Mouse (Mus musculus) hindbrain, embryonic 12.5 days (tissue): ENCODE measurements around the gene 0610030E20Rik. TPM values are rescaled to one million over a fixed set of nuclear protein-coding genes. Genes with fewer than 3 reads are reported as not detected.

Source experiments
- ATAC-seq: fragments of 200-750 bp; cut with Nextera tagmentation; 2 replicates; pipeline ENCODE4 v1.8.0; 2017; ENCODE audit warnings: moderate TSS enrichment; ENCODE audit not compliant: low FRiP score
- H3K27ac ChIP-seq: fragments of 300-500 bp; sonication (generic); 2 replicates; pipeline ENCODE4 v1.5.1; 2016; ENCODE audit warnings: mild to moderate bottlenecking
- H3K27me3 ChIP-seq: fragments of 300-500 bp; sonication (generic); 2 replicates; pipeline ENCODE4 v1.6.1; 2016; ENCODE audit warnings: mild to moderate bottlenecking
- H3K36me3 ChIP-seq: fragments of 300-500 bp; sonication (generic); 2 replicates; pipeline ENCODE4 v1.6.1; 2016; ENCODE audit warnings: mild to moderate bottlenecking
- H3K4me1 ChIP-seq: fragments of 300-500 bp; sonication (generic); 2 replicates; pipeline ENCODE4 v1.6.1; 2016
- H3K4me2 ChIP-seq: fragments of 300-500 bp; sonication (generic); replicated peaks from 2 replicates; pipeline ENCODE4 v1.6.1; 2016; ENCODE audit warnings: mild to moderate bottlenecking
- H3K4me3 ChIP-seq: fragments of 300-500 bp; sonication (generic); 2 replicates; pipeline ENCODE4 v1.5.1; 2016; ENCODE audit warnings: mild to moderate bottlenecking
- H3K9ac ChIP-seq: fragments of 300-500 bp; sonication (generic); 2 replicates; pipeline ENCODE4 v1.6.1; 2016; ENCODE audit warnings: mild to moderate bottlenecking, moderate library complexity
- H3K9me3 ChIP-seq: fragments of 300-500 bp; sonication (generic); replicated peaks from 2 replicates; pipeline ENCODE4 v1.6.1; 2016; ENCODE audit warnings: mild to moderate bottlenecking
- WGBS: fragments of 180-500 bp; shearing (Covaris S2); methylation state at CpG from one replicate; pipeline ENCODE4 v1.1.7; 2016; 5-methylcytosine and 5-hydroxymethylcytosine counted together
- polyA plus RNA-seq: library from polyadenylated mRNA; unstranded; fragments of >200 nt; fragmentation: Nextera tagmentation; extraction: Ambion mirVana; gene quantifications from 2 replicates; pipeline ENCODE4 v1.2.1, GENCODE M21; 2016

Gene 0610030E20Rik
- polyA plus RNA-seq, 1 experiment from 2014 or later, result 28.2 TPM

DNA sequence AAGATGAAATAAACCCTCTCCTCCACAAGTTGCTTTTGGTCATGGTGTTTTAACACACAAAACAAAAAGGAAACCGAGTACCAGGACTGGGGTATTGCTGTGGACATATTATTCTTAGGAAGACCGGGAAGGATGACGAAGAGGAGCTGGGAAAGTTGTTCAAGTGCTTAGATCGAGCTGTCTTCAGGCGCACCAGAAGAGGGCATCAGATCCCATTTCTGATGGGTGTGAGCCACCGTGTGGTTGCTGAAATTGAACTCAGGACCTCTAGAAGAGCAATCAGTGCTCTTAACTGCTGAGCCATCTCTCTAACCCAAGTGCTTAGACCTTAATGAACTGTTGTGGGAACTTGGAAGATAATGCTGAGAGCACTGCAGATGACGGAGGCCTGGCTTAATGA is 16.9 kb downstream of the 0610030E20Rik start:
- Histone ChIP-seq H3K4me1 (peaks cover 20% of the 10 kb centered on the region), H3K27ac (no peak overlapping the region), H3K9ac (no peak overlapping the region), H3K4me3 (no peak overlapping the region), H3K36me3 (peaks cover 12% of the 10 kb centered on the region), H3K27me3 (no peaks in the 10 kb centered on the region), H3K4me2 (no peak overlapping the region), H3K9me3 (no peaks in the 10 kb centered on the region)
- WGBS, result 39% methylated on average over 7 of the region's 7 CpGs
- no peak for ATAC-seq

DNA sequence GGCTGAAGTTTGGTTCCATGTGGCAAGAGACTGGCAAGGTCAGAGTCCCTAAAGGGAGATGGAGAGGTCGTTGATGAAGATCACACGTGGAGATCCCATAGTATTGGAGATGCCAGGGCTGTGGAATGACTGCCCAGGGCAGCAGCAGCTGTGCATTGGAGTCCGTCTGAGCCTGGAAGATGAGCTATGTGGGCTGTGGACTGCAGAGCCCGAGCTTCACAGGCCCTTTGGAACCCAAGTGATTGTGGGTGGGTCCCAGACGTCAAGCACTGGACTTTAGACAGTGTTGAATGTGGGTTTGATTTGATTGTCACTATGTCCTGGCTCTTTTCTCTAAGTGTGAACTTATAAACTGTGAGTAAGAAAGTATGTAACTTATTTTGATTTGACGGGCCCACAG is 17.9 kb downstream of the 0610030E20Rik start:
- H3K36me3 ChIP-seq, result 0 out of 2 replicates have a peak, but pooled peaks cover 4% of the 10 kb centered on the region
- peaks cover 20% of the 10 kb centered on the region for H3K4me1 ChIP-seq
- H3K27me3 ChIP-seq, result no peaks in the 10 kb centered on the region
- no peak overlapping the region for H3K27ac ChIP-seq
- 78% methylated on average over 6 of the region's 6 CpGs for WGBS
- no peak for ATAC-seq
- no peak overlapping the region for H3K4me3 ChIP-seq
- H3K9me3 ChIP-seq, result no peaks in the 10 kb centered on the region
- H3K9ac ChIP-seq, result no peak overlapping the region
- H3K4me2 ChIP-seq, result no peak overlapping the region

DNA sequence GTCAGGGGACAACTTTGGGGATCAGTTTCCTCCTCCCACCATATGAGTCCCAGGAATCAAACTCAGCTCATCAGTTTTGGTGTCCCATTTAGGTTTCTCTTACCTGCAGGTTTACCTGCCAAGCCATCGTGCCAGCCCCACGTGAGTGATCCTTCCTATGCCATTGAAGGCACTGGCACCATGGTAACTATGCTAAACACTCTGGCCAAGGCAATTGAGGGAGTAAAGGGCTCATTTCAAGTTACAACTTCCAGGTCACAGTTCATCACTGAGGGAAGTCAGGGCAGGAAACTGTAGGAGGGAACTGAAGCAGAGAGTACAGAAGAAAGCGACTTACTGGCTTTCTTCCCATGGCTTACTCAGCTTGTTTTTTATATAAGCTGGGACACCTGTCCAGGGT is 19.2 kb downstream of the 0610030E20Rik start:
- no peak overlapping the region for H3K27ac ChIP-seq
- H3K4me3 ChIP-seq, result no peak overlapping the region
- H3K9me3 ChIP-seq, result no peaks in the 10 kb centered on the region
- no peak overlapping the region for H3K9ac ChIP-seq
- no peaks in the 10 kb centered on the region for H3K27me3 ChIP-seq
- ATAC-seq, result no peak
- H3K4me1 ChIP-seq, result peaks cover 14% of the 10 kb centered on the region
- H3K36me3 ChIP-seq, result no peaks in the 10 kb centered on the region
- WGBS, result 71% methylated on average over 3 of the region's 3 CpGs
- H3K4me2 ChIP-seq, result no peak overlapping the region

DNA sequence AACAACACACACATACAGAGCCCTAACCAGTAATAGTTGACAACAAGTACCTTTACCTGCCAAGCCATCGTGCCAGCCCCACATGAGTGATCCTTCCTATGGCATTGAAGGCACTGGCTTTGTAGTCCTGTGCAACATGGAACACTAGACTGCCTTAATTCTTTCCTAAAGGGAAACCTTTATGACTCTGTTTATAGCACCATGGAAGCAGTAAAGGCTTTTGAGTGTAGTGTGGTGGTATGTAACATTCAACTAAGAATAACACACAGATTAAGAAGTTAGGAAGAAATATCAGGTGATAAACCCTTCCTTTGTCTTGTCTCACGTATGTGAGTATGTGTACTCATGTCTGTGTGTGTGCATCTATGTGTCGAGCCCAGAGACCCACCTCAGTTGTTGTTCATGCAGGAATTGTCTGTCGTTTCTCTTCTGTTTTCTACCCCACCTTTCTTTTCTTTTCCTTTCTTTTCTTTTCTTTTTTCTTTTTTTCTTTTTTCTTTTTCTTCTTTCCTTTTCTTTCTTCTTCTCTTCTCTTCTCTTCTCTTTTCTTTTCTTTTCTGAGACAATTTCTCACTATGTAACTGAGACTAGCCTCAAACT is 19.8 kb downstream of the 0610030E20Rik start, which contains the start of gene Rnf181:
TSS of gene Rnf181 (minus strand) at position 113 of the 600 bp plus-strand sequence.
- Histone ChIP-seq H3K9me3 (no peaks in the 10 kb centered on the region), H3K36me3 (no peaks in the 10 kb centered on the region), H3K27ac (no peak within 1 kb of the TSS), H3K9ac (no peak within 1 kb of the TSS), H3K27me3 (no peaks in the 10 kb centered on the region), H3K4me3 (no peak within 1 kb of the TSS), H3K4me1 (peaks cover 10% of the 10 kb centered on the region), H3K4me2 (no peak within 1 kb of the TSS)
- 71% methylated on average over 4 of the region's 4 CpGs for WGBS
- ATAC-seq, result no peak

DNA sequence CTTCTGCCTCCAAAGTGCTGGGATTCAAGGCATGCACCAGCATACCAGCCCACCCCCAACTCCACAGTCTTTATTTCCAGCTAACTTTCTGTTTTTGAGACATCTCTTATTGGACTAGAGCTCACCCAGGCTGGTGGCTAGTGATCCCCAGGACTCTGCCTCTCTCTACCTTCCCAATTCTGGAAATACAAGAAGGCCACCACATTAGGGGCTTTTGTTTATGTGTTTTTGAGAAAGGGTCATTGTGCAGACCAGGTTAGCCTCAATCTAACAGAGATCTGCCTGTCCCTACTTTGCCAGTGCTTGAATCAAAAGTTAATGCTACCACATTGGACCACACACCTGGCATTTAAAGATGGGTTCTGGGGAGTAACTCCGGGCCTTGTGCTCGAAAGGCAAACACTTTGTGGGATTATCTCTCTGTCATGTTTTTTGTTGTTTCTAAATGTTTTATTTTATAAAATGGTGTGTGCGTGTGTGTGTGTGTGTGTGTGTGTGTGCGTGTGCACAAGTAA is 20.4 kb downstream of the 0610030E20Rik start:
- H3K36me3 ChIP-seq, result no peaks in the 10 kb centered on the region
- H3K4me1 ChIP-seq, result peaks cover 10% of the 10 kb centered on the region
- WGBS, result 76% methylated on average over 4 of the region's 4 CpGs
- no peak overlapping the region for H3K4me2 ChIP-seq
- H3K27ac ChIP-seq, result no peak overlapping the region
- no peaks in the 10 kb centered on the region for H3K9me3 ChIP-seq
- no peaks in the 10 kb centered on the region for H3K27me3 ChIP-seq
- no peak overlapping the region for H3K4me3 ChIP-seq
- no peak overlapping the region for H3K9ac ChIP-seq
- no peak for ATAC-seq

DNA sequence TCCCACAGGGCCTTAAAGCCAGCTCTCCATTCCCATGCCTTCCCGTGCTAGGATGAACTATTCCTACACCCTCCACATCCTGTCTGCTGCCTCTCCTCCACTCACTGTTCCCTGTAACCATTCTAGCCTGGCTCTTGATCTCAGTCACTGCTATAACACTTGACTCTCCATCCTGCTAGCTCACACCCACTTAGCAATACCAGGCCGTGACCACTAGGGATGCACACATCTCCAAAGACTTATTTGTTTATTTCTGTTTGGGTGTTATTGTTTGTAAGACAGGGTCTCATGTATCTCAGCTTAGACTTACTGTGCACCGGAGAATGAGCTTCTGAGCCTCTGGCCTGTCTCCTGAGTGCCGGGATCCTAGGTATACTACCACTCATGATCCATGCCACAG is 22.4 kb downstream of the 0610030E20Rik start:
- H3K9me3 ChIP-seq, result no peaks in the 10 kb centered on the region
- no peak overlapping the region for H3K4me3 ChIP-seq
- WGBS, result 84% methylated on average over 4 of the region's 4 CpGs
- H3K4me2 ChIP-seq, result no peak overlapping the region
- no peak overlapping the region for H3K27ac ChIP-seq
- no peaks in the 10 kb centered on the region for H3K36me3 ChIP-seq
- no peak overlapping the region for H3K9ac ChIP-seq
- no peak for ATAC-seq
- H3K4me1 ChIP-seq, result 0 out of 2 replicates have a peak, but pooled peaks cover 5% of the 10 kb centered on the region
- H3K27me3 ChIP-seq, result no peaks in the 10 kb centered on the region

DNA sequence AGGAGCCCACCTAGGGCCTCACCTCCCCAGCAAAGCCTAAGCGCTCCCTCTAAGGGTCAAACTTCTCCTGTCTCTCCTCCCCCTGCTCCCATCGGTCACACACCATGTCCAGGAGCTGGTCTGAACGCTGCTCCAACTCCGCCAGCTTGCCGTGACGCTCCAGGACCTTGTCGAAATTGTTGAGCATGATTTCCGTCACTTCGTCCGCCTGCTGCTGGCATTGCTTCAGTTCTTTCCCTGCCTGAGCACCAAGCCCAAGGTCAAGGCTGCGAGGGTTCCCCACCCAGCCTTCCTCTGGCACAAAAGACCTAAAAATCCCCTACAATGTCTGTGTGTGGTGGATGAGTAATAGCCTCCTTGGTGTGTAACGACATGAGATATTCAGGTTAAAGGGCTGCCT is 23.0 kb downstream of the 0610030E20Rik start:
- Histone ChIP-seq H3K4me1 (0 out of 2 replicates have a peak, but pooled peaks cover 5% of the 10 kb centered on the region), H3K9ac (no peak overlapping the region), H3K9me3 (no peaks in the 10 kb centered on the region), H3K27me3 (no peaks in the 10 kb centered on the region), H3K27ac (no peak overlapping the region), H3K36me3 (no peaks in the 10 kb centered on the region), H3K4me2 (no peak overlapping the region), H3K4me3 (no peak overlapping the region)
- WGBS, result 83% methylated on average over 12 of the region's 12 CpGs
- no peak for ATAC-seq

DNA sequence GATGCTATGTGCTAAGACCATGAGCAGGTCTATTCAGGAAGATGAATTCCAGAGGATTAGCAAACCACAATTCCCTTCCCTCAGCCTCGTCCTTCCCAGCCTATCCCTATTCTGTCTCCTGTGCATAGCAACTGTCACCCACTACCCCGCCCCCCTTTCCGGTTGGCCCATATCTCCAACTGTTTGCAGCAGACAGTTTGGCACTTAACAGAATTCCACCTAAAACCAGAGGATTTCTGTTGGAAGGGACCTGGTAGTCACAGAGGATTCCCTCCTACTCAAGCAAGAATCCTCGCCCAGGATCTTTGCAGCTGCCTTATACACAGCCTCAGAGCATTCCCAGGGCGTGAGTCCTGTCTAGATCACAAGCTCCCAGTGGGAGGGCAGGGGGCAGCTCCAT is 24.0 kb downstream of the 0610030E20Rik start:
- no peak overlapping the region for H3K27ac ChIP-seq

DNA sequence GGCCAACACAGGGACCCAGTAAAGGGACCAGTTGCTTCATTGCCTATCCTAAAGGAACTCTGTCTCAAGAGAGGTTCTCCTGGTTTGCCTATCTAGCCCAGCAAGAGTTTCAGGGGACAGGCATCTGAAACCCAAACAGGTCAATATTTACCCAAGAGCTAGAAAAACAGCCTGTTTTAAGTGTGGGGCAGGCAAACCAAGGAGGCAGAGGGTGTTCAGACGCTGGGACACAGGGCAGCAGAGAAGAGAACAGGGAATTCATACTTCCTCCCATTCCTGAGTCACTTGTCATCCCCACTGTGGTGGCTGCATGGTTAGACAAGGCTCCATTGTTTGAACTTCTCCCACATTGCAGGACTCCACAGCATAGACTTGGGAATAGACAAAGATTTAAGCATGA is 24.5 kb downstream of the 0610030E20Rik start:
- no peak for ATAC-seq

More for the DNA sequence above, 24.0 kb downstream of the 0610030E20Rik start:
- Histone ChIP-seq H3K4me2 (no peak overlapping the region), H3K4me3 (no peak overlapping the region), H3K27me3 (no peaks in the 10 kb centered on the region), H3K9ac (no peak overlapping the region), H3K4me1 (0 out of 2 replicates have a peak, but pooled peaks cover 5% of the 10 kb centered on the region), H3K36me3 (no peaks in the 10 kb centered on the region), H3K9me3 (no peaks in the 10 kb centered on the region)
- WGBS, result 48% methylated on average over 5 of the region's 5 CpGs
- no peak for ATAC-seq

DNA sequence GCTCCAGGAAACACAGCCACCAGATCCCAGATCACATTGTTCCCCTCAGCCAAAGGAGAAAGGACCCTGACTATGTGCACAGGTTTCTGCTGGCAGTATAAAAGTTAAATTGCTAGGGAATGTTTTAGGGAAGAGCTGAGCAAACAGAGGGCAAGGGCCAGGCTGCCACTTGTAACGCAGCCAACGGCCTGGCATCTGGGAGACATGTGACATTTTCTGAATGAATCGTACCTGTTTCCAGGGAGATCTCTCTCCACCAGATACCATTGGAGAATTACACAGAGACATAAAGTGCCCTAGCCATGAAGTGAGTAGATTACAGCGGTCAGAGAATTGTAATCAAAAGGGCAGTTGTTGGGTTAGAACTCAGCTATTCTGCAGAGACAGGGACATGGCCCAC is 26.1 kb downstream of the 0610030E20Rik start:
- Histone ChIP-seq H3K4me3 (no peak overlapping the region), H3K4me2 (no peak overlapping the region), H3K27ac (no peak overlapping the region), H3K9ac (no peak overlapping the region), H3K4me1 (0 out of 2 replicates have a peak, but pooled peaks cover 5% of the 10 kb centered on the region), H3K9me3 (no peaks in the 10 kb centered on the region), H3K36me3 (no peaks in the 10 kb centered on the region), H3K27me3 (no peaks in the 10 kb centered on the region)
- 85% methylated on average over 4 of the region's 4 CpGs for WGBS
- ATAC-seq, result no peak

More for the DNA sequence above, 24.5 kb downstream of the 0610030E20Rik start:
- H3K27me3 ChIP-seq, result no peaks in the 10 kb centered on the region
- no peaks in the 10 kb centered on the region for H3K36me3 ChIP-seq
- no peak overlapping the region for H3K9ac ChIP-seq
- WGBS, result 31% methylated on average over 1 of the region's 1 CpGs
- H3K27ac ChIP-seq, result no peak overlapping the region
- H3K4me2 ChIP-seq, result no peak overlapping the region
- H3K9me3 ChIP-seq, result no peaks in the 10 kb centered on the region
- 0 out of 2 replicates have a peak, but pooled peaks cover 5% of the 10 kb centered on the region for H3K4me1 ChIP-seq
- H3K4me3 ChIP-seq, result no peak overlapping the region

DNA sequence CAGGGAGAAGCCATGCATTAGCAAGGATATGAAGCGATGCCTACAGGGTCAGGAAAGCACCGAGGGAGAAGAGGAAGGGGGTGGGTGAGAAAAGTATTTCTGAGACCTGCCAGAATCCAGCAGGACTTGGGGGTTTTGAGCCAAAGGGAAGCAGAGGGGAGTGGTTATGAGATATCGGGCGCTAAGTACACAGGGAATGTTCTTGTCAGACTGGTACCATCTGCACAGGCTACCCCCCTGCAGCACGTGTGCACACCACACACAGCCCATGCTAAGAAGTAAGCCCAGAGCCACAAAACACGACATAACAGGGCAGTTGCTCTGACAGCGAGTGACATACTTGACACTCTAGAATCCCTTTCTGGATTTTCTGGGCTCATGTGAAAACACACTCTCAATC is 27.1 kb downstream of the 0610030E20Rik start:
- WGBS, result 75% methylated on average over 7 of the region's 7 CpGs
- Histone ChIP-seq H3K4me2 (no peak overlapping the region), H3K36me3 (no peaks in the 10 kb centered on the region), H3K4me1 (0 out of 2 replicates have a peak, but pooled peaks cover 5% of the 10 kb centered on the region), H3K27ac (no peak overlapping the region), H3K9ac (no peak overlapping the region), H3K4me3 (no peak overlapping the region), H3K27me3 (peaks cover 6% of the 10 kb centered on the region), H3K9me3 (no peaks in the 10 kb centered on the region)
- no peak for ATAC-seq

DNA sequence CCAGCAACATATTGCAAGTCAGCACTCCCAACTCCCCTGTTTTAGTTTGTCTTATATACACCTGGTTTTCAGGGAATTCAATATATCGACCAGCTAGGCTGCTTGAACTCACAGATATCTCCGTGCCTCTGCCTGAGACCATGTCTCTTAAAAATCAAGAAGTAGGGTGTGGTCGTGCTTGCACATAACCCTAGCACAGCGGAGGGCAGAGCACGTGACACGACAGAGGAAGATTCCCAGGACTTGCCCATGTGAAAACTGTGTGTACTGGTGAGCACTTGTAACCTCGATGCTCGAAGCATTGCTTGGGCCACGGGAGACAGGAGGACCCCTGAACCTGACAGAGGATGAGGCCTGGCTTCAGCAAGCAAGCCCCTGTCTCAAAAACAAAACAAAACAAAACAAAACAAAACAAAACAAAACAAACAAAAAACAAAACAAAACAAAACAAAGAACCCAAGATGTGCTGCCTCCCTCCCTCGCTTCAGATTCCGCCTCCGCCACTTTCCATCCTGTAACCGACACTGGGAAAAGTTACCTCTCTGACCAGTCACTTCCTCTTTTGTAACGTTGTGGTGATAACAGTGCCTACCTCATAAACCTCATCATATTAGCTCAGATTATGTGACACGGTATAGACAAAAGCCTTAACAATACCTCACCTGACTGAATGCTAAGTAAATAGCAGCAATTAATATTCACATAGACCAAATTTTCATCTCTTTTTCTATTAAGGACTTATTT is 27.9 kb downstream of the 0610030E20Rik start:
- Histone ChIP-seq H3K9ac (no peak overlapping the region), H3K4me1 (peaks cover 5% of the 10 kb centered on the region; the same call in 1 of the 2 replicates), H3K4me2 (no peak overlapping the region), H3K36me3 (no peaks in the 10 kb centered on the region), H3K9me3 (no peaks in the 10 kb centered on the region), H3K27ac (no peak overlapping the region), H3K27me3 (peaks cover 14% of the 10 kb centered on the region), H3K4me3 (no peak overlapping the region)
- no peak for ATAC-seq
- 85% methylated on average over 15 of the region's 15 CpGs for WGBS
